Mouse (Mus musculus) ES-Bruce4 (cell line): ENCODE measurements at regions not wholly inside any gene's neighbourhood (a gene's known extent, or its start where the extent isn't known, plus 50 kb on each side); places are given as distances from the start of the nearest gene placed in this dataset.

Experiments used
- CTCF ChIP-seq: IDR thresholded peaks from one replicate; pipeline ENCODE4 v1.8.1; 2011; ENCODE audit warnings: low read depth, low read length
- POLR2A ChIP-seq: IDR thresholded peaks from one replicate; pipeline ENCODE4 v1.8.1; 2011; ENCODE audit warnings: low read length; ENCODE audit not compliant: insufficient read depth

DNA sequence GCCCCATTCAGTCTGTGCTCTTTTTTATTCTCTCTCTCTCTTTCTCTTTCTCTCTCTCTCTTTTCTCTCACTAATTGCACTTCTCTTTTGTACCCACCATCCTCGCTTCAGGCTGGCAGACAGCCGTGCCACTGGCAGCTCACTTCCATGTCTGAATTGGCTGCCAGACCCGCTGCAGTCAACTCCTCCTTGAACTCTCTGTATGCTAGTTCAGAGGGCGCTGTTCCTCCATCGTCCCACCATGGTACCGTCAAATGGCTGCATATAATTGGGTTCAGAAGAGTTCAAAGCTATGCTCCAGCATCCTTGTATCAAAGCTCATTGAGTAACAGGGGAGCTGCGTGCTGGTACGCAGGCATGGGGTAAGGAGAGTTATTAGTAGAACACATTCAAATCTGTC lies 520.7 kb upstream of the Nox3 start:
- TF ChIP-seq POLR2A = no peak
- TF ChIP-seq CTCF = no peak
